Mouse (Mus musculus) hematopoietic stem cell, adult 5-6 weeks (primary cell): ENCODE data around the gene Chek1. TPM values are rescaled to one million over a fixed set of nuclear protein-coding genes. Genes with fewer than 3 reads are reported as not detected.

Source experiments
- ATAC-seq, 2 experiments: fragments of 125-278 bp in 1 of 2; replicated peaks in 1 of 2; 2 replicates each; pipeline ENCODE4 v1.8.0; 2016 to 2017; ENCODE audit warnings: inconsistent platforms in 2 of 2, mild to moderate bottlenecking in 2 of 2, moderate number of reproducible peaks in 2 of 2, low read depth in 1 of 2, moderate TSS enrichment in 1 of 2; ENCODE audit not compliant: low FRiP score in 2 of 2, poor library complexity in 2 of 2, severe bottlenecking in 2 of 2, insufficient read depth in 1 of 2, low TSS enrichment in 1 of 2
- total RNA-seq: library from RNA; stranded (forward); fragments of 172-1452, 232-1000 nt; gene quantifications from 2 replicates; pipeline ENCODE4 v1.2.3, GENCODE M21; 2017

Chek1 gene
- total RNA-seq, result 46.9 and 118 TPM in 2 replicates

- ATAC-seq, result no peak
Observed at GRCm38 (mm10) chr9:36727034-36727755, at the start of gene Chek1. Gene Chek1 (minus strand): TSS chr9:36727065.

DNA sequence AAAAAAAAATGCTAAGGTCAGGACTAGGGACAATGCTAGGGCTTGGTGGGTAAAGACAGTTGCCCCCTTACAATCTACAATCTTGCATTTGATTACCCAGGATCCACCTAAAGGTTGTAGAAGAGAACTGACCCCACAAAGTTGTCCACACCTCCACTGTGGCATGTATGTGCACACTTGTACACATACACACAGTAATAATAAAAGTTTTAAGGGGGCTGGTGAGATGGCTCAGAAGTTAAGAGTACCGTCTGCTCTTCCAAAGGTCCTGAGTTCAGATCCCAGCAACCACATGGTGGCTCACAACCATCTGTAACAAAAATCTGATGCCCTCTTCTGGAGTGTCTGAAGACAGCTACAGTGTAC is 42.2 kb upstream of the Chek1 start:
- no peak for ATAC-seq

- ATAC-seq, result peak; percentile 14 to 22
Observed at GRCm38 (mm10) chr9:36768156-36769047, 41.5 kb upstream of the Chek1 start.

GRCm38 (mm10) chr9:36767203-36768143 is 40.6 kb upstream of the Chek1 start, which contains the start of gene Stt3a:
Gene Stt3a (minus strand): TSS chr9:36767679.
- ATAC-seq, result peak; percentile 96

GRCm38 (mm10) chr9:36764378-36764777 is 37.5 kb upstream of the Chek1 start:
- ATAC-seq, result no peak

GRCm38 (mm10) chr9:36726131-36727033 is 483 bp downstream of the Chek1 start:
- ATAC-seq, result peak; percentile 88 to 92

GRCm38 (mm10) chr9:36716624-36717023 is 10.2 kb downstream of the Chek1 start:
- ATAC-seq, result no peak

- ATAC-seq, result 0 out of 4 replicates have a peak, but pooled peaks of 1 of the 2 experiments have one; percentile 42
Observed at GRCm38 (mm10) chr9:36707304-36707703, 19.6 kb downstream of the Chek1 start.

DNA sequence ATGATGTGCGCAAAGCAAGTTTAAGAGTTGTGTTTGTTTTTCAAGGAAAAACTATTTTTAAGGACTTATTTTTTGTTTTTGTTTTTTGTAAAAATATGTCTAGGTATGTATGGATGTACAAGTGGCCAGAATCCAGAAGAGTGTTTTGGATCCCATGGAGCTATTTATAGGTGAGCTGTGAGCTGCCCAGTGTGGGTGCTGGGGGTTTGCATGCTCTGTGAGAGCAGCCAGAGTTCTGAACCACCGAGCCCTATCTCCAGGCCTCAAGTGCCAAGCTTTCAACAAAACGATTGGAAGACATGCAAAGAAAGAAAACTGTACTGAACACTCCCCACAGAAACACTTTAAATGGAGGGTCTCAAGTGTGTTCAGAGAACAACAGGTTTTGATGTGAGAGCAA is 20.9 kb downstream of the Chek1 start:
- ATAC-seq, result no peak

GRCm38 (mm10) chr9:36694276-36694675 is 32.6 kb downstream of the Chek1 start:
- ATAC-seq, result no peak

- no peak for ATAC-seq
Observed at GRCm38 (mm10) chr9:36692920-36693319, 33.9 kb downstream of the Chek1 start, which contains the start of gene Acrv1. Gene Acrv1 (plus strand): TSS chr9:36693220.

DNA sequence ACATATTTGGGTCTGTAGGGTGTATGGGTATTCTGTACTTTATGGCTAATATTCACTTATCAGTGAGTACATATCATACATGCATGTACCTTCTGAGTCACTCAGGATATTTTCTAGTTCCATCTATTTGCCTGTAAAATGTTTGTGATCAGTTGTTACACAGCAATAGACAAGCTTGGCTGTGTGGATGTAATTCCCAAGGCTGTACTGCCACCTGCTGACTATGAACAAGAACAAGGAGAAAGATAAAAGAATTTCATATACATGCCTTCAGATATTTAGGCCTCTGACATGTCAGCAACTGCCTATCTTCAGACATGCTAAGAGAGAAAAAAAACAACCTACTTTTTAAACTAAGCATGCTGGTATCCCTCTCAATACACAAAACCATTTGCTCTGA is 39.5 kb downstream of the Chek1 start:
- no peak for ATAC-seq

DNA sequence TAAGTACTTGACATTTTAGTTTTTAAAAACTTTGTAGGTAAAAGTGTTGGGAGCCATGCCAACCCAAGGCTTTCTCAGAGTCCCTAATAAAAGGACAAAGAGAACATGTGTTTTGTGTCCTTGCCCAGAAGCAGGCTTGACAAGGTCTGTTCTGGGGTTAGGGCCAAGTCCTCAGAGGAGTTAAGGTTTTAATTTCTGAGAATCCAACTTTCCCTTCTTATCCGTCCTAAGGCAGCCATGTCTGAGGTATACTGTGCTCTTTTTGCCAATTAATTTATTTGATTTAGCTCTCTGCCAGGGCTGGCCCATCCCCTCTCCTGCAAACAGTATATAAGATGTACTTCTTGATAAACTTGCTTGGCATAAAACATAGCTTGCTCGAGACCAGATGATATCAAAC is 45.4 kb downstream of the Chek1 start:
- ATAC-seq, result no peak
